Mouse (Mus musculus) heart, postnatal 0 days (tissue): ENCODE results near the gene Fhit.

Source experiments
- CTCF ChIP-seq: IDR thresholded peaks from 2 replicates; pipeline ENCODE4 v1.5.1; 2016; ENCODE audit warnings: antibody characterized with exemption, control low read depth, low read depth
- EP300 ChIP-seq: IDR thresholded peaks from 2 replicates; pipeline ENCODE4 v1.6.1; 2016; ENCODE audit warnings: antibody characterized with exemption, low read depth

DNA sequence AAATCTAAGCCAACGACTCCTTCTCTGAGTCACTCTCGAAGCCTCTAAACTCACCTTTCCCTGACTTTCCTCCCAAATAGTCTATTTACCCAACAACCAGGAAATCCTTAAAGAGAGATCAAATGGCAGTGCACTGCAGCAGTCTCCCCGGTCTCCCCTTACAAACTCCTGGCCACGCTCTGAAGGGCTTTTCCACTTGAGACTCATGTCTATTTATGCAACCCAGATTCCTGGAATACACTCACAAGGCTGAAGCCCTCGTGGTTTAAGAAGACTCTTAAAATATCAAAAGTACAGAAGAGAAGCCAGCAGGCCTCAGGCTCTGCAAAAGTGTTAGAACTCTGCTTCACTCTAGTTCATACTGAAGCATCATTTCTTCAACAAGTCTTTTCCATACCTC lies 1155.6 kb downstream of the Fhit start:
- TF ChIP-seq CTCF: no peak
- no peak for TF ChIP-seq EP300
